Mouse (Mus musculus) telencephalon, adult 2 months (tissue): ENCODE data around the gene Zfand6.

Experiments used
- DNase-seq: peaks from one replicate; pipeline ENCODE4 v3.0.0-alpha.2; 2011; ENCODE audit warnings: low read depth, low spot score

The Zfand6 gene

DNA sequence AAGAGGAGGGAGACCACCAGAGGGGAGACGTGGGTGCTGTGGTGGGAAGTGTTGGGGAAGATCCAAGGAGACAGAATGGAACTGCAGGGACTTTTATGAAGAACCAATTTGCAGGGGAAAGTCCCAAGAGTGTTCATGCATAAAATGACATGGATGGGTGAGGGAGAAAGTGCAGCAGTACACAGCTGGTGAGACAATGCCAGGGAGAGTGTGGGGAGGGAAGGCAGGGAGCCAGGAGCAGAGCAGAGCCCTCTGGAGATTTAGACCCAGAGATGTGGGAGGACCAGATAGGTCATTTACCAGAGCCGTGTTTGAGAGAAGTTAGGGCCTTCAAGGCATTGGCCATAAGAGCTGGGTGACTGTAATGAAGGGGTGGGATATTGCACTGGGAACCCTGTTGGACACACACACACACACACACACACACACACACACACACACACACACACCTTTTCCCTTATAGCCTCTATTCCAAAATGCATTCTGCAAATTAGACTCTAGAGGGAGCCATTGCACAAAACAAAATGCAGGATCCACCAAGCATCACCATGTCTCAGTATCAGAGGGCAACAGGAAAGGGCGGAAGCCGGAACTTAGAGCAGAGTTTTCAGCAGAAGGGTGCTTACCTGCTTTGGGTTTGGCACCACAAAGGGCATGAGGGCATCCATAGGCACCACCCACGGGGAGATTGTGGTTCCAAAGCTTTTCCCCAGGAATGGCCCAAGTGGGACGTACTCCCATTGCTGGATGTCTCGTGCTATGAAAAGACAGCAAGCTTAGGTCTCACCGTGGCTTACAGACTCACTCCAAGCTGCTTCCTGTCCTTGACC lies 95.5 kb downstream of the Zfand6 start:
- DNase-seq, result no peak

DNA sequence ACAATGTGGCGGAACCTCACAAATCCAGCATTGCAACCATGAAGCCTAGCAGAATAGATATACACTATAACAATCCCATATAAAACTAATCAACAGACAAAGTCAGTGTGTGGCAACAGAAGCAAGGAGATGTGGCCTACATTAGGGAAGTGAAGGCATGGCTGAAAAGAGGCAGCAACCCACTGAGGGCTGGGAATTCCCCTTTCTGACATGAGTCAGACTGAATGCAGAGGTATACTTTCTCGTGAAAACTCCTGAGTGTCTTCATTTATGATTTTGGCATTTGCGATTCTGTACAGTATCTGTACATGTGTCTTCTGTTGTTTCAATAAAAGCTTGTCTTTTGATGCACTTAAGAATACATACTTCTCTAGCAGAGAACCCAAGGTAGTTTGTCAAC lies 98.4 kb downstream of the Zfand6 start:
- no peak for DNase-seq

DNA sequence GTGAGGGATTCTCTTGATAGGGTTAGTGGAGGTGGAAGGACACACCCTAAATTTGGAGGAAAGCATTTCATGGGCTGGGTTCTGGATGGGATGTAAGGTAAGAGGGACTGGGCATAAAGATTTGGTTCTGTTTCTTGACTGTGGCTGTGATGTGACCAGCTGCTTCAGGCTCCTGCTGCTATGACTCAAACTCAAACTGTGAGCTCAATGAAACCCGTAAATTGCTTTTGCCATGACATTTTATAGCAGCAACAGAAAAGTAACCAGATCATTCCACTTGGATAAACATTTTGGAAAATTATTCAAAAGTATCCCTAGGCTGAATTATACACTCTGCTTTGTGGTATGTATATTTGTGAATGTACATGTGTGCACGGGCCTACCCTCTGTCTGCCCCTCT lies 99.1 kb downstream of the Zfand6 start:
- DNase-seq, result no peak

DNA sequence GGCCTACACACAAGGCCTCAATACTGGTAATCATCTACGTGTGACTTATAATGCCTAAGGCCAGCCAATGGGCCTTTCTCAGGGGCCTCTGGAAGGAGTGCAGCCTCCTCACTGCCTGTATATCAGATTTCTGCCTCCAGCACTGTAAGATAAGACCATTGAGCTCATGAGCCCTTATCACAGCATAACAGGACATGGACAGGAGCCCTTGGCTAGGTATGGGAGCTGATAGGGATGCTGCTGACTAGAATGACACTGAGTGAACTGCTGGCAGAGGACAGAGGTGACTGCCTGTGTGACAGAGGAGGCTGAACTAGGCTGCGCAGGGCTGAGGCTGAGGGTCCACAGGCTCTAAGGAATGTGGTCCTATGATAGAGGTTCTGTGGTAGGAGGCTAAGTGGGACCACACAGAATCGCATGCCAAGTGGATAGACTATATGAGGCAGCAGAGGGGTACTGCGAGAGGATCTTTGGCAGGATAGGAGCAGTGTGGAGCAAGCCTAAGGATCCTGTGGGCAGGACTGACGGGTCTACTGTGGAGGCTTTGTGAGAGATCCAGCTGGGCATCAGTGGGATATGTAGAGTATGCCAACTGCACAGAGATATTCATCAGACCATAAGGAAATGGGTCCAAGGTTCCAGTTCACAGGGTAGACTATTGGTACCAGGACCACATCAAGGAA lies 102.5 kb downstream of the Zfand6 start:
- no peak for DNase-seq

DNA sequence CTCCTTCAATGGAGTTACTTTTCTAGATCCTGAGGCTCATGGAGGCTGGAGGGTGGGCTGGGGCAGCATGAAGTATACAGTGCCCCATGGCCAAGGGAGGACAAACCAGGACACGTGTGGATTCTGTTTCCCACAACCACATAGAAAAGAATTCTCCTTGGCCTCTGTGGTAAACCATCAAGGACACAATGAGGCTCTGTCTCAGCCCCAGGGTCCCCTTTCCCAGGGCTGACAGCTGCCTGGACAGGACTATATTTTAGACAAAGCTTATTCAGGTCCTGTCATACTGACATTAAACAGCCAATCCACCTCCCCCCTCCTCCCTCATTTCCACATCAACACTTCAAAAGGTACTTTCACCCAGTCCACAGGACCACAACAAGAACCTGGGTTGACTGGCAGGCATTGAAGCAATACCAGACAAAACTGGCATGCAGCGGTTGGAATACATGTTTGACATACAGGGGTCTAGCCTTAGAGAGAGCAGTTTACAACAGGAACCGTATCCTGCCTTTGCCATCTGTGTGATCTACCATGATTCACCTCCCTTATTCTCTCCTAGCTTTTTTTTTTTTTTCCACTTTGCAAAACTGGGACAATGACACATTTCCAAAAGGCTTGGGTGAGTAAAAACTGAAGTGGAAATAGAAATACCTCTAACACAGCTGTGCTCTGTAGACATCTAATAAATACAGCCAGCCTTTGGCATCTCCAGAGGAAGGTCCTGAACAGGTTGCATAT lies 103.2 kb downstream of the Zfand6 start:
- DNase-seq, result no peak

DNA sequence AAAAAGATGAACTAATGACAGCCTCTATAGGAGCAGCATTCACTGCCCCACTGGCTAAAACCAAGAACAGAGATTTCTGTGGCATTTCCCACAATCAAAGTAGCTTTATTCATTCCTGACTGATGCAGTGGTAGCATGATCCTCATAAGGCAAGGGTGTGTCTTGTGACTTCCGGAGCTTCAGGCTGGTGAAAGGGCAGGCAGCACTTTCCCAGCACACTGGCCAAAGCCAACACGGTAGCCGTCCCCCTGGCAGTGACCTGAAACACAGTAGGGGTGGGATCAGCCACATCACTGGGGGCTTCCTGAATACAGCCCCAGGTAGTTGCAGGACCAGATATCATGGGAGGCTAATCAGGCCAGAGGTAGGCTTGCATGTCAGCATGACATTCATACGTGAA lies 104.7 kb downstream of the Zfand6 start:
- DNase-seq, result no peak

DNA sequence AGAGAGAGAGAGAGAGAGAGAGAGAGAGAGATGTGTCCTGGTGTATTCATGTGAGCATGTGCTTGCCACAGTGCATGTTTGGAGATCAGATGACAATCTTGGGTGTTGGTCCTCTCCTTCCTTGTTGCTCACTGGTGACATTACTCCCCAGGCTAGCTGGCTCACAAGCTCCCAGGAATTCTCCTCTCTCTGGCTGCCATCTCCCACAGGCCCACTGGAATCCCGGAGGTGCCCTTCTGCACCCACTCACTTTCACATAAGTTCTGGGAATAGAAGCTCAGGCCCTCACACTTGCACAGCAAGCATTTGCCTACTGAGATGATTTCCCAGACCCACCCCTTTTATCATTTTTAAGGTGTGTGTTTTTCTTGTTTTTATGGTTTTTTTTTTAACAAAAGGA lies 110.0 kb downstream of the Zfand6 start:
- DNase-seq, result peak; percentile 41

DNA sequence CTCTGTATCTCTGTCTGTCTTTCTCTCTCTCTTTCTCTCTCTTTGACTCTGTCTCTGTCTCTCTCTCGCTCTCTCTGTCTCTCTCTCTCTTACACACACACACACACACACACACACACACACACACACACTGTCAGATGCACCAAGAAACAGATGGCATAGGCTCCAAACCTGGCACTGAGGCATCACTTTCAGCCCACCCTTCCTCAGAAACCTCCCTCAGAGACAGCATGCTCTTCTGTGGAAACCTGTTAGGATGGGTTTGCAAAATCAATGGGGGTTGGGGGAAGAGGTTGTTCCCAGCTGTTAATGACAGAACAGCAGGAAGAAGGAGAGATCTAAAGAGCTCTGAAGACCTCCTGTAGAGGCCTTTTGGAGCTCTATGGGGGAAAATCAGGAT lies 110.9 kb downstream of the Zfand6 start:
- peak; percentile 80 for DNase-seq

DNA sequence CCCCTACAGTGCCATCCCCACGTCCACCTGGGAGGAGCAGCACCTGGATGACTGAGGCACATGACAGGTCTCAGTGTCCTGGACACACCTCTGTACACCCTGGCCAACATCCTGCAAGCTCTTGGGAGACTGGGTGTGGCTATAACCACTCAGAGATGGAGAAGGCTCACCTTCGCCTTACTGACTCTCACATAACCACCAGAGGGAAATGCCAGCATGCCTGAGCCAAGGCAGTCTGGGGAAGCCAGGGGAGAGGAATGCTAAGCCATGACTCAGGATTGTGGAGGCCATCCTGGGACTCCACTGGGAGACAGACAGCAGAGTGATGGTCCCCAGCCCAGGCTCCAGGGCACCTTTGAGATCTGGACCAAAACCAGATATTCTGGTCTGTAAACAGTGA lies 112.7 kb downstream of the Zfand6 start:
- no peak for DNase-seq

DNA sequence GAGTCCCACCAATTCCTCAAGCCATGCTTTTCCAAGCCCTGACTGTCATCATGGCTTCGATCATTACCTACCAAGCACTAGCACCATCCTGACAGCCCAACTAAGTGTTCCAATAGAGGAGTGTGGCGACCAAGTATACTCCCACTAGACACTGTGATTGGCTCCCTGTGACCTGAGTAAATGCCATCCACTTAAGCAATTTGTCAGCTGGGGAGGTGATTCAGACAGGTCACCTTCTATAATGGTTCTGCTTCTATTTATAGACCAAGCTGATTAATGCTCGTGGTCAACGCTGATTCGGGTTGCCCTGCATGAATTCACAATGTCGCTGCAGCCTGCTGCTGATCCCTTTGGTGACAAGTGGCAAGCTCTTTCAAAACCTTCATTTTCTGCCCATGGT lies 123.6 kb downstream of the Zfand6 start:
- no peak for DNase-seq

DNA sequence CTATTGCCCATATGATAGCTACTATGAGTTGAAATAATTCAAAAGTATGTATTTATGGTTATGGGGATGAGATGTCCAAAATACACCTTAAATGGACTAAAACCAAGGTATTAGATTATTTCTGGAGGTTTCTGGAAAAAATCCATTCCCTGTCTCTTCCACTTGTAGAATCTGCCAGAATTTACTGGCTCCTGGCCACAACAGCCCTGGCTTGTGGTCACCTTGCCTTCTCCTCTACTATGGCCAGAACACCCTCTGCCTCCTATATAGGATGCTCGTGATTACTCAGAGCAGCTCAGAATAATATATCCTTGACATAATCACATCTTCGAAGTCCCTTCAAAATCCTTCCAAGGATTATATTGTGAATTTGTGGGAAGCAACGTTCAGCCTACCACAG lies 125.5 kb downstream of the Zfand6 start:
- no peak for DNase-seq
